Mouse (Mus musculus) liver, embryonic 14.5 days (tissue): ENCODE results near the gene Elf5. TPM values are rescaled to one million over a fixed set of nuclear protein-coding genes. Genes with fewer than 3 reads are reported as not detected.

Source experiments
- ATAC-seq: fragments of 200-750 bp; cut with Nextera tagmentation; 2 replicates; pipeline ENCODE4 v1.8.0; 2017; ENCODE audit warnings: moderate number of reproducible peaks, mild to moderate bottlenecking, moderate library complexity; ENCODE audit not compliant: insufficient read depth
- DNase-seq, 3 experiments: peaks; one replicate each; pipeline ENCODE4 v3.0.0-alpha.2; 2012 to 2013; ENCODE audit warnings: low read depth in 3 of 3, low spot score in 3 of 3
- H3K27ac ChIP-seq: fragments of 300-500 bp; sonication (generic); 2 replicates; pipeline ENCODE4 v1.5.1; 2014; ENCODE audit warnings: moderate library complexity, mild to moderate bottlenecking, control low read depth, inconsistent platforms
- H3K27me3 ChIP-seq: fragments of 300-500 bp; sonication (generic); 2 replicates; pipeline ENCODE4 v1.6.1; 2014; ENCODE audit warnings: mild to moderate bottlenecking, low read length, moderate library complexity; ENCODE audit not compliant: control insufficient read depth, insufficient read depth
- H3K36me3 ChIP-seq: fragments of 300-500 bp; sonication (generic); replicated peaks from 2 replicates; pipeline ENCODE4 v1.6.1; 2014; ENCODE audit warnings: low read depth; ENCODE audit not compliant: control insufficient read depth, insufficient read depth
- H3K4me1 ChIP-seq, 2 experiments: fragments of 200-500 bp in 1 of 2; fragments of 300-500 bp in 1 of 2; sonication (generic) in 1 of 2; replicated peaks; 2 replicates each; pipeline ENCODE4 v1.6.1; 2012 to 2014; ENCODE audit warnings: antibody characterized with exemption in 1 of 2, inconsistent platforms in 1 of 2, low read length in 1 of 2; ENCODE audit not compliant: control insufficient read depth in 2 of 2, insufficient read depth in 2 of 2
- H3K4me2 ChIP-seq: fragments of 300-500 bp; sonication (generic); 2 replicates; pipeline ENCODE4 v1.6.1; 2014; ENCODE audit warnings: low read depth, mild to moderate bottlenecking, control low read depth, moderate library complexity
- H3K4me3 ChIP-seq, 2 experiments: fragments of 200-500 bp in 1 of 2; fragments of 300-500 bp in 1 of 2; sonication (generic) in 1 of 2; 2 replicates each; pipeline ENCODE4 v1.5.1; 2012 to 2014; ENCODE audit warnings: low read depth in 2 of 2, low read length in 2 of 2, mild to moderate bottlenecking in 2 of 2, control low read depth in 1 of 2, inconsistent platforms in 1 of 2, moderate library complexity in 1 of 2; ENCODE audit not compliant: insufficient read depth in 1 of 2
- H3K9ac ChIP-seq: fragments of 300-500 bp; sonication (generic); replicated peaks from 2 replicates; pipeline ENCODE4 v1.6.1; 2014; ENCODE audit warnings: mild to moderate bottlenecking, control low read depth, moderate library complexity
- H3K9me3 ChIP-seq: fragments of 300-500 bp; sonication (generic); 2 replicates; pipeline ENCODE4 v1.6.1; 2016; ENCODE audit warnings: low read length, mixed read lengths; ENCODE audit not compliant: control insufficient read depth
- CTCF ChIP-seq: IDR thresholded peaks from 2 replicates; pipeline ENCODE4 v1.5.1; 2016; ENCODE audit warnings: antibody characterized with exemption, low read depth, control low read depth
- EP300 ChIP-seq: IDR thresholded peaks from 2 replicates; pipeline ENCODE4 v1.6.1; 2016; ENCODE audit warnings: antibody characterized with exemption, low read depth
- WGBS: fragments of 180-500 bp; shearing (Covaris S2); extraction: QIAGEN DNeasy Blood & Tissue Kit; methylation state at CpG from one replicate; pipeline ENCODE4 v1.1.7; 2014; ENCODE audit not compliant: insufficient replicate concordance; 5-methylcytosine and 5-hydroxymethylcytosine counted together
- polyA plus RNA-seq, 2 experiments: library from polyadenylated mRNA; depleted of rRNA in 1 of 2; stranded (reverse) in 1 of 2; unstranded in 1 of 2; fragments of >200 nt; fragmentation: Nextera tagmentation in 1 of 2; extraction: Ambion mirVana in 1 of 2; gene quantifications; 2 replicates each; pipeline versions ENCODE4 v1.2.1 to v1.2.3; 2012 to 2014

Elf5 gene
- polyA plus RNA-seq, 2 experiments, result 0.03 TPM; not detected in 1

GRCm38 (mm10) chr2:103481314-103482231 lies 70.1 kb downstream of the Elf5 start:
- Histone ChIP-seq H3K4me2 (peak overlapping the region; percentile 83), H3K4me3 (peak overlapping the region; percentile 34 to 86; a peak in 3 of 4 replicates), H3K36me3 (peaks cover 18% of the 10 kb centered on the region), H3K9me3 (no peaks in the 10 kb centered on the region), H3K27ac (peak overlapping the region; percentile 85), H3K9ac (peak overlapping the region; percentile 50), H3K27me3 (no peaks in the 10 kb centered on the region), H3K4me1 (peaks cover 47 to 59% of the 10 kb centered on the region in 2 experiments)
- WGBS, result 76% methylated on average over 11 of the region's 11 CpGs
- ATAC-seq, result no peak
- TF ChIP-seq EP300, result no peak
- no peak for TF ChIP-seq CTCF
- DNase-seq, result no peak

- TF ChIP-seq CTCF (no peak), EP300 (peak; percentile 54; the same call in 1 of the 2 replicates)
- WGBS, result 20% methylated on average over 7 of the region's 7 CpGs
- H3K4me2 ChIP-seq, result peak overlapping the region; percentile 83
- H3K9me3 ChIP-seq, result no peaks in the 10 kb centered on the region
- ATAC-seq (peak; percentile 29; the same call in 1 of the 2 replicates), DNase-seq (peak; percentile 54 to 70 (median 58))
- peak overlapping the region; percentile 86 to 90 for H3K4me3 ChIP-seq
- H3K36me3 ChIP-seq, result peaks cover 18% of the 10 kb centered on the region
- H3K9ac ChIP-seq, result peak overlapping the region; percentile 97
- no peaks in the 10 kb centered on the region for H3K27me3 ChIP-seq
- peak overlapping the region; percentile 95 for H3K27ac ChIP-seq
- H3K4me1 ChIP-seq, result peaks cover 45 to 47% of the 10 kb centered on the region in 2 experiments
Measured at GRCm38 (mm10) chr2:103483289-103483985, 71.9 kb downstream of the Elf5 start.

GRCm38 (mm10) chr2:103483986-103484520 lies 72.6 kb downstream of the Elf5 start:
- peak overlapping the region; percentile 97 for H3K9ac ChIP-seq
- DNase-seq (peak in 2 of 3 experiments; percentile 62 to 75), ATAC-seq (peak; percentile 64)
- H3K36me3 ChIP-seq, result peaks cover 18% of the 10 kb centered on the region
- H3K27me3 ChIP-seq, result no peaks in the 10 kb centered on the region
- peak overlapping the region; percentile 95 for H3K27ac ChIP-seq
- peaks cover 41 to 42% of the 10 kb centered on the region in 2 experiments for H3K4me1 ChIP-seq
- H3K4me2 ChIP-seq, result peak overlapping the region; percentile 83
- peak overlapping the region; percentile 86 to 90 for H3K4me3 ChIP-seq
- H3K9me3 ChIP-seq, result no peaks in the 10 kb centered on the region
- TF ChIP-seq CTCF (no peak), EP300 (peak; percentile 79)
- WGBS, result 9% methylated on average over 5 of the region's 5 CpGs

GRCm38 (mm10) chr2:103484617-103485401 lies 73.3 kb downstream of the Elf5 start, which contains the start of gene Cat:
TSS of gene Cat (minus strand) at chr2:103485160.
- Histone ChIP-seq H3K27ac (peak within 1 kb of the TSS; percentile 95), H3K4me2 (peak within 1 kb of the TSS; percentile 83), H3K9ac (peak within 1 kb of the TSS; percentile 97), H3K9me3 (no peaks in the 10 kb centered on the region), H3K27me3 (no peaks in the 10 kb centered on the region), H3K36me3 (peaks cover 18% of the 10 kb centered on the region), H3K4me1 (peaks cover 34 to 40% of the 10 kb centered on the region in 2 experiments), H3K4me3 (peak within 1 kb of the TSS; percentile 86 to 90)
- TF ChIP-seq EP300 (peak; percentile 42), CTCF (no peak)
- DNase-seq (peak; percentile 89 to 93 (median 90)), ATAC-seq (peak; percentile 88)
- under 1% methylated on average over 41 of the region's 41 CpGs for WGBS
